Mouse (Mus musculus): ENCODE measurements around the gene Hal.

GRCm38 (mm10) chr10:93444407-93444806 is 44.2 kb upstream of the Hal start:
- TF ChIP-seq GATA1 (IDR thresholded peaks at IDR 0.05; ENCODE audit: borderline replicate concordance, low read length): no peak
- no peak for TF ChIP-seq POLR2AphosphoS5 (IDR thresholded peaks at IDR 0.05; ENCODE audit: insufficient replicate concordance, low read depth, low read length)
- no peak for TF ChIP-seq CTCF (IDR thresholded peaks at IDR 0.05; ENCODE audit: low read depth, low read length)

Measured in G1E (cell line).